Mouse (Mus musculus): Measurements from ENCODE around the gene Fbf1. TPM values are rescaled to one million over a fixed set of nuclear protein-coding genes. Genes with fewer than 3 reads are reported as not detected.
"Not testable (repeated sequence)": the region's sequence is repeated elsewhere in the genome, so short reads cannot be mapped to it uniquely, and the experiment has no call there.

The Fbf1 gene
- polyA plus RNA-seq, 1 experiment from 2014 or later = 49.2 TPM

GRCm38 (mm10) chr11:116092959-116093358, 75.0 kb downstream of the Fbf1 start:
- in situ Hi-C loops (cut with MboI; ENCODE audit: low pct_unique_long_range_greater_than_20kb); ATAC-seq; H3K27me3 ChIP-seq; DNase-seq (ENCODE audit: low read depth, low spot score); POLR2A ChIA-PET: not testable (repeated sequence)
- CTCF ChIA-PET = interaction anchor here (1.1 to 1.3 kb wide), 2 partner anchors 9 to 66 kb away, joined by 3 to 4 read pairs; no protein-coding TSS in a partner anchor
- TF ChIP-seq CTCF (IDR thresholded peaks at IDR 0.05) = peak; percentile 10

Other genes with a start within 250 kb of the Fbf1 start
- 46.3 TPM for gene Sap30bp, start 234.9 kb downstream of the Fbf1 start, polyA plus RNA-seq (2021)
- 20.9 TPM for gene Recql5, start 234.7 kb downstream of the Fbf1 start, polyA plus RNA-seq (2021)
- gene Itgb4, start 193.5 kb downstream of the Fbf1 start, polyA plus RNA-seq (2021) = 0.06 TPM
- gene Galk1, start 155.4 kb downstream of the Fbf1 start, polyA plus RNA-seq (2021) = 100 TPM
- 1,066 TPM for gene H3f3b, start 140.2 kb downstream of the Fbf1 start, polyA plus RNA-seq (2021)
- 24.9 TPM for gene Unk, start 137.8 kb downstream of the Fbf1 start, polyA plus RNA-seq (2021)
- 0.33 TPM for gene Unc13d, start 90.2 kb downstream of the Fbf1 start, polyA plus RNA-seq (2021)
- gene Wbp2, start 81.2 kb downstream of the Fbf1 start, polyA plus RNA-seq (2021) = 255 TPM
- 76.1 TPM for gene Trim47, start 41.0 kb downstream of the Fbf1 start, polyA plus RNA-seq (2021)
- 10.1 TPM for gene Trim65, start 37.0 kb downstream of the Fbf1 start, polyA plus RNA-seq (2021)
- 89.7 TPM for gene Mrpl38, start 29.3 kb downstream of the Fbf1 start, polyA plus RNA-seq (2021)
- gene Ten1, start 30.7 kb upstream of the Fbf1 start, polyA plus RNA-seq (2021) = 53.6 TPM
- 67.1 TPM for gene Acox1, start 30.9 kb upstream of the Fbf1 start, polyA plus RNA-seq (2021)
- gene Evpl, start 69.9 kb upstream of the Fbf1 start, polyA plus RNA-seq (2021) = 0.05 TPM
- gene Srp68, start 106.1 kb upstream of the Fbf1 start, polyA plus RNA-seq (2021) = 90.1 TPM
- 2.2 TPM for gene Galr2, start 112.8 kb upstream of the Fbf1 start, polyA plus RNA-seq (2021)
- 63.6 TPM for gene Exoc7, start 139.1 kb upstream of the Fbf1 start, polyA plus RNA-seq (2021)
- gene Foxj1, start 167.2 kb upstream of the Fbf1 start, polyA plus RNA-seq (2021) = 8.6 TPM
- gene Rnf157, start 244.9 kb upstream of the Fbf1 start, polyA plus RNA-seq (2021) = 40.5 TPM

All from Patski (cell line).